Mouse (Mus musculus) layer of hippocampus, postnatal 36 days (tissue): ENCODE results near the gene Ctdspl. TPM values are rescaled to one million over a fixed set of nuclear protein-coding genes. Genes with fewer than 3 reads are reported as not detected.

Source experiments
- DNase-seq, 2 experiments: peaks; one replicate each; pipeline ENCODE4 v3.0.0; 2022
- total RNA-seq, 2 experiments: library from RNA; stranded (reverse); gene quantifications; 2 replicates each; pipeline ENCODE4 v1.2.3; 2021

Gene Ctdspl
- total RNA-seq, result 10 to 100 TPM; 24.1 to 28.5 TPM

GRCm38 (mm10) chr9:118926111-118926650, at the start of gene Ctdspl:
TSS of gene Ctdspl (plus strand) at chr9:118926453.
- peak; percentile 63 to 76 for DNase-seq

GRCm38 (mm10) chr9:118876902-118877301, 49.4 kb upstream of the Ctdspl start:
- DNase-seq, result no peak

- DNase-seq, result no peak
Measured at GRCm38 (mm10) chr9:118877365-118878008, 48.8 kb upstream of the Ctdspl start.

GRCm38 (mm10) chr9:118878596-118878995, 47.7 kb upstream of the Ctdspl start:
- no peak for DNase-seq

GRCm38 (mm10) chr9:118881281-118881945, 44.8 kb upstream of the Ctdspl start:
- peak in 1 of 2 experiments; percentile 10 for DNase-seq

GRCm38 (mm10) chr9:118881946-118882284, 44.3 kb upstream of the Ctdspl start:
- no peak for DNase-seq

- DNase-seq, result no peak
Measured at GRCm38 (mm10) chr9:118883150-118883549, 43.1 kb upstream of the Ctdspl start.

GRCm38 (mm10) chr9:118885785-118886184, 40.5 kb upstream of the Ctdspl start:
- DNase-seq, result no peak

- DNase-seq, result no peak
Measured at GRCm38 (mm10) chr9:118887201-118887600, 39.1 kb upstream of the Ctdspl start.

- no peak for DNase-seq
Measured at GRCm38 (mm10) chr9:118887734-118888133, 38.5 kb upstream of the Ctdspl start.

GRCm38 (mm10) chr9:118890149-118890548, 36.1 kb upstream of the Ctdspl start:
- no peak for DNase-seq

- no peak for DNase-seq
Measured at GRCm38 (mm10) chr9:118890645-118891044, 35.6 kb upstream of the Ctdspl start.

- no peak for DNase-seq
Measured at GRCm38 (mm10) chr9:118891068-118891467, 35.2 kb upstream of the Ctdspl start.

GRCm38 (mm10) chr9:118891593-118891992, 34.7 kb upstream of the Ctdspl start:
- no peak for DNase-seq

GRCm38 (mm10) chr9:118895101-118895500, 31.2 kb upstream of the Ctdspl start:
- DNase-seq, result no peak

GRCm38 (mm10) chr9:118900677-118901076, 25.6 kb upstream of the Ctdspl start:
- DNase-seq, result no peak

GRCm38 (mm10) chr9:118901917-118902316, 24.3 kb upstream of the Ctdspl start:
- DNase-seq, result no peak

GRCm38 (mm10) chr9:118907934-118908620, 18.2 kb upstream of the Ctdspl start:
- peak; percentile 73 to 74 for DNase-seq

- no peak for DNase-seq
Measured at GRCm38 (mm10) chr9:118913048-118913447, 13.2 kb upstream of the Ctdspl start.

- DNase-seq, result no peak
Measured at GRCm38 (mm10) chr9:118913613-118914012, 12.6 kb upstream of the Ctdspl start.

GRCm38 (mm10) chr9:118914589-118914988, 11.7 kb upstream of the Ctdspl start:
- DNase-seq, result no peak

- DNase-seq, result peak in 1 of 2 experiments; percentile 21
Measured at GRCm38 (mm10) chr9:118915290-118915689, 11.0 kb upstream of the Ctdspl start.

GRCm38 (mm10) chr9:118919672-118920186, 6.5 kb upstream of the Ctdspl start:
- DNase-seq, result peak in 1 of 2 experiments; percentile 29
